Mouse (Mus musculus): ENCODE measurements at regions not wholly inside any gene's neighbourhood (a gene's known extent, or its start where the extent isn't known, plus 50 kb on each side); places are given as distances from the start of the nearest gene placed in this dataset.

- no peak for ATAC-seq (ENCODE audit: low read depth)
Measured at GRCm38 (mm10) chr15:67030975-67031374, 530.3 kb upstream of the Lrrc6 start.

DNA sequence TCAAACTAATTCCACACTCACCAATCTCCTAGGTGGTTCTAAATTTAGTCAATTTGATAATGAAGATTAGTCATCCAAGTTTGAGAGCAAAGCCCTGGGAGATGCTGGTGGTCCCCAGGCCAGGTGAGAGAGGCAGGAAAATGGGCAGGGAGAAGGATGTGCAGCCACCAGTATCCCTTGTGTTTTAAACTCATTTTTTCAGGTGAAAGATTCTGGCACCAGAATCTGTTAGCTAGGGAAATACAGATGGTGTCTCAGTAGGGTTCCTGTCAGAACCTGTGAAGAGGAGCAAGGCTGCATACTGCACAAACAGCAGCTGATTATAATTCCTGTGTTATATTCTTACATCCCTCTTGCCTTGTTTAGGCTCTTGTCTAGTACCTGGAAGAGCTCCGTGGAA, 527.5 kb upstream of the Lrrc6 start:
- Histone ChIP-seq H3K9ac (no peak overlapping the region), H3K4me2 (no peak overlapping the region), H3K4me1 (replicated peaks) (no peaks in the 10 kb centered on the region), H3K9me3 (no peaks in the 10 kb centered on the region), H3K27ac (replicated peaks) (no peak overlapping the region), H3K27me3 (no peaks in the 10 kb centered on the region), H3K4me3 (no peak overlapping the region), H3K36me3 (no peaks in the 10 kb centered on the region)
- no peak for ATAC-seq (ENCODE audit: low read depth)
- whole genome bisulfite sequencing = 74% methylated on average over 1 of the region's 1 CpGs

More at GRCm38 (mm10) chr15:67030975-67031374, 530.3 kb upstream of the Lrrc6 start:
- no peaks in the 10 kb centered on the region for H3K36me3 ChIP-seq
- no peaks in the 10 kb centered on the region for H3K27me3 ChIP-seq
- H3K4me2 ChIP-seq = no peak overlapping the region
- no peak overlapping the region for H3K4me3 ChIP-seq
- no peaks in the 10 kb centered on the region for H3K4me1 ChIP-seq (replicated peaks)
- H3K9ac ChIP-seq = no peak overlapping the region
- 89% methylated on average over 1 of the region's 1 CpGs for WGBS
- H3K9me3 ChIP-seq = no peaks in the 10 kb centered on the region
- no peak overlapping the region for H3K27ac ChIP-seq (replicated peaks)

DNA sequence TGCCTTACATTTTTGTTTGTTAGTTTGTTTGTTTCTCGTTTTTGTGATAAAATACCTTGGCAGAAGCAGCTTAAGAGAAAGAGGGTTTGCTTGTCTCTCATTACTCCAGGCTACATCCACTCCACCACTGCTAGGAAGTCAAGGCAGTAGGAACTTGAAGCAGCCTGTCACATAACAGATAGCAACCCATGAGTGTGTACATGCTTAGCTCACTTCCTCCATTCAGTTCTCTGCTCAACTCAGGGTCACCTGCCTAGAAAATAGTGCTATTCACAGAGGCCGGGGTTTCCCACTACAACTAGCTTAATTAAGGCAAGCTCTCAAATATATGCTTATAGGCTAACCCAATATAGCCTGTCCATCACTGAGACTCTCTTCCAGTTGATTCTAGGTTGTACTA, 527.0 kb upstream of the Lrrc6 start:
- H3K9me3 ChIP-seq = 0 out of 2 replicates have a peak, but pooled peaks cover 3% of the 10 kb centered on the region
- H3K36me3 ChIP-seq = no peaks in the 10 kb centered on the region
- no peak for ATAC-seq (ENCODE audit: low read depth)
- H3K4me2 ChIP-seq = no peak overlapping the region
- no peak overlapping the region for H3K9ac ChIP-seq
- 82% methylated on average over 2 of the region's 2 CpGs for WGBS
- no peaks in the 10 kb centered on the region for H3K27me3 ChIP-seq
- no peaks in the 10 kb centered on the region for H3K4me1 ChIP-seq (replicated peaks)
- no peak overlapping the region for H3K27ac ChIP-seq (replicated peaks)
- no peak overlapping the region for H3K4me3 ChIP-seq

DNA sequence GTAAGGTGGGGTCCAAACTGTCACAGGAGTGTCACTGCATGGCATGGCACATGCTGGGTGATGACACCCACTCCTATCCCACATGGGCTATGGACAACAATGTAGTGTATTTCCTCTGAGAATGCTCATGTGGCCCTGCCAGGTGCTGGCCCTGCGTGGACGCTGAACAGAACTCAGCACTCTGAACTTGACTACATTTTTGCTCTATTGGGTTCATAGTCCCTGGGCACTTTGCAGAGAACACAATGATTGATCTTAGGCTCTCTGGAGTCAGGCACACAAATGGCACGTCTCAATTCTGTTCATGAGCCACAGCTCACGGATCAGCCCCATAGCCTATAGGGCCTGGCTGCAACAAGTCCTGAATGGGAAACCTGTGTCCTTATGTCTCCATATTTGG, 525.0 kb upstream of the Lrrc6 start:
- Histone ChIP-seq H3K9ac (no peak overlapping the region), H3K4me3 (no peak overlapping the region), H3K9me3 (0 out of 2 replicates have a peak, but pooled peaks cover 3% of the 10 kb centered on the region), H3K27me3 (no peaks in the 10 kb centered on the region), H3K4me2 (no peak overlapping the region), H3K36me3 (no peaks in the 10 kb centered on the region), H3K4me1 (replicated peaks) (no peaks in the 10 kb centered on the region), H3K27ac (replicated peaks) (no peak overlapping the region)
- 91% methylated on average over 4 of the region's 4 CpGs for WGBS
- ATAC-seq (ENCODE audit: low read depth) = no peak

DNA sequence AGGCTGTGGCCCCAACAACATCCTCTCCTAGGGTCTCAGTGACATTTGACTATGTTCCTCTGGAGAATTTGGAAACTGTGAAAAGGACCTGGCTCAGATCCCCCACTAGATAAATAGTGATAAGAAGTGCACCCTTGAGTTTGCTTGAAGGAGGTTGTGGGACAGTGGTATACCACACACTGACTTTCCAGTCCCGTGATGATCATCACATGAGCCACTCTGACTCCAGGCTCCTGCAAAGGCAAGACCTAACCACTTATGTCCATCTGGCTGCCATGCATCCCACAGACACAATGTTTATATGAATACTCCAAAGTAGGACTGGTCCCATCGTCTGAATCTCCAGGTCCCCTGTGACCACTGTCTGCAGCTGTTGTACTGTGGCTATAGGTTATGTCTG, 523.7 kb upstream of the Lrrc6 start:
- Histone ChIP-seq H3K27ac (replicated peaks) (no peak overlapping the region), H3K27me3 (no peaks in the 10 kb centered on the region), H3K4me1 (replicated peaks) (peaks cover 7% of the 10 kb centered on the region), H3K9ac (no peak overlapping the region), H3K36me3 (no peaks in the 10 kb centered on the region), H3K9me3 (0 out of 2 replicates have a peak, but pooled peaks cover 3% of the 10 kb centered on the region), H3K4me2 (no peak overlapping the region), H3K4me3 (no peak overlapping the region)
- 73% methylated on average over 2 of the region's 2 CpGs for WGBS
- ATAC-seq (ENCODE audit: low read depth) = no peak

DNA sequence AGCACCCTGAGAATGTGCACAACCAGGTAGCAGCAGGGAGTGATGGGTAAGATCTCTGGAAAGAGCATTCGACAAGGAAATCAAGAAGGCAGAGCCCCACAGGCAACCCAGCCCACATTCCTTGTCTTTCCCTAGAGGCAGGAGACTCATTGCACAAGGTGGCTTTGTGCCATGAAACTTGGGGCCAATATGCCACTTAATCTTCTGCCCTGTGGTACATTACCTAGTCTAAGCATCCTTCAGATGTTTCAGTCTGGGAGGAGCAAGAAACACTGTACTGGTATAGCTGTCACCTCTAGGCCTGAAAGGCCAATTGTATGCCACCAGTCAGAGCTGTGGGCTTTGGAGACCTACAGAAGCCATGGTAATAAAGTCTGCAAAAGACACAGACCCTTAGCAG, 522.4 kb upstream of the Lrrc6 start:
- Histone ChIP-seq H3K9ac (no peak overlapping the region), H3K9me3 (0 out of 2 replicates have a peak, but pooled peaks cover 3% of the 10 kb centered on the region), H3K4me2 (no peak overlapping the region), H3K27me3 (no peaks in the 10 kb centered on the region), H3K27ac (replicated peaks) (no peak overlapping the region), H3K36me3 (no peaks in the 10 kb centered on the region), H3K4me3 (no peak overlapping the region), H3K4me1 (replicated peaks) (peaks cover 15% of the 10 kb centered on the region)
- no peak for ATAC-seq (ENCODE audit: low read depth)
- 91% methylated on average over 1 of the region's 1 CpGs for WGBS

GRCm38 (mm10) chr15:67021391-67021790, 520.7 kb upstream of the Lrrc6 start:
- WGBS = 86% methylated on average over 5 of the region's 5 CpGs
- Histone ChIP-seq H3K36me3 (no peaks in the 10 kb centered on the region), H3K9me3 (0 out of 2 replicates have a peak, but pooled peaks cover 3% of the 10 kb centered on the region), H3K4me1 (replicated peaks) (peaks cover 15% of the 10 kb centered on the region), H3K4me2 (no peak overlapping the region), H3K27ac (replicated peaks) (no peak overlapping the region), H3K4me3 (no peak overlapping the region), H3K9ac (no peak overlapping the region), H3K27me3 (no peaks in the 10 kb centered on the region)
- ATAC-seq (ENCODE audit: low read depth) = no peak

GRCm38 (mm10) chr15:67019891-67020290, 519.2 kb upstream of the Lrrc6 start:
- Histone ChIP-seq H3K4me3 (no peak overlapping the region), H3K9ac (no peak overlapping the region), H3K27me3 (no peaks in the 10 kb centered on the region), H3K9me3 (0 out of 2 replicates have a peak, but pooled peaks cover 3% of the 10 kb centered on the region), H3K27ac (replicated peaks) (no peak overlapping the region), H3K4me1 (replicated peaks) (peaks cover 15% of the 10 kb centered on the region), H3K4me2 (no peak overlapping the region), H3K36me3 (no peaks in the 10 kb centered on the region)
- 83% methylated on average over 1 of the region's 1 CpGs for WGBS
- no peak for ATAC-seq (ENCODE audit: low read depth)

- WGBS = 17% methylated on average over 6 of the region's 6 CpGs
- H3K9me3 ChIP-seq = 0 out of 2 replicates have a peak, but pooled peaks cover 3% of the 10 kb centered on the region
- no peak overlapping the region for H3K4me2 ChIP-seq
- no peak overlapping the region for H3K4me3 ChIP-seq
- peaks cover 15% of the 10 kb centered on the region for H3K4me1 ChIP-seq (replicated peaks)
- no peaks in the 10 kb centered on the region for H3K36me3 ChIP-seq
- H3K27me3 ChIP-seq = no peaks in the 10 kb centered on the region
- no peak overlapping the region for H3K27ac ChIP-seq (replicated peaks)
- ATAC-seq (ENCODE audit: low read depth) = peak; percentile 92
- H3K9ac ChIP-seq = no peak overlapping the region
Measured at GRCm38 (mm10) chr15:67019194-67019661, 518.5 kb upstream of the Lrrc6 start.
